Mouse (Mus musculus) spleen, embryonic (tissue): ENCODE results near the gene Cacna2d2.

ENCODE experiments used
- CTCF ChIA-PET: fragments of 350-600 bp; sonication (Branson Sonifier 250); formaldehyde crosslinking; loops from one replicate; lab custom pipeline; 2022; lab: Charles Lee

Gene Cacna2d2

GRCm38 (mm10) chr9:107575579-107576356 is 176.4 kb downstream of the Cacna2d2 start:
- CTCF ChIA-PET: no interaction called here

- CTCF ChIA-PET: no interaction called here
Observed at GRCm38 (mm10) chr9:107576357-107577107, 177.1 kb downstream of the Cacna2d2 start, which contains the start of gene Hyal1. Gene Hyal1 (plus strand): TSS chr9:107576927.

GRCm38 (mm10) chr9:107577871-107578270 is 178.5 kb downstream of the Cacna2d2 start:
- CTCF ChIA-PET: no interaction called here

GRCm38 (mm10) chr9:107578587-107578986 is 179.2 kb downstream of the Cacna2d2 start, which contains the start of gene Naa80:
Gene Naa80 (plus strand): TSS chr9:107578887.
- CTCF ChIA-PET: interaction anchor here (1.7 kb wide), 1 partner anchor 13 kb away, joined by 4 read pairs; no protein-coding TSS in a partner anchor
